Mouse (Mus musculus) embryonic facial prominence, embryonic 15.5 days (tissue): ENCODE measurements at regions not wholly inside any gene's neighbourhood (a gene's known extent, or its start where the extent isn't known, plus 50 kb on each side); places are given as distances from the start of the nearest gene placed in this dataset.

Source experiments
- ATAC-seq: fragments of 200-750 bp; cut with Nextera tagmentation; 2 replicates; pipeline ENCODE4 v1.8.0; 2017; ENCODE audit warnings: low read depth, moderate TSS enrichment; ENCODE audit not compliant: insufficient number of reproducible peaks, low FRiP score, low TSS enrichment
- H3K27ac ChIP-seq: fragments of 300-500 bp; sonication (generic); replicated peaks from 2 replicates; pipeline ENCODE4 v1.5.1; 2015; ENCODE audit warnings: mild to moderate bottlenecking, inconsistent platforms
- H3K27me3 ChIP-seq: fragments of 300-500 bp; sonication (generic); 2 replicates; pipeline ENCODE4 v1.6.1; 2015; ENCODE audit warnings: inconsistent platforms
- H3K36me3 ChIP-seq: fragments of 300-500 bp; sonication (generic); 2 replicates; pipeline ENCODE4 v1.6.1; 2015; ENCODE audit warnings: mild to moderate bottlenecking, inconsistent platforms
- H3K4me1 ChIP-seq: fragments of 300-500 bp; sonication (generic); 2 replicates; pipeline ENCODE4 v1.6.1; 2015; ENCODE audit warnings: inconsistent platforms
- H3K4me2 ChIP-seq: fragments of 300-500 bp; sonication (generic); replicated peaks from 2 replicates; pipeline ENCODE4 v1.6.1; 2015; ENCODE audit warnings: mild to moderate bottlenecking, inconsistent platforms
- H3K4me3 ChIP-seq: fragments of 300-500 bp; sonication (generic); replicated peaks from 2 replicates; pipeline ENCODE4 v1.5.1; 2015; ENCODE audit warnings: mild to moderate bottlenecking, inconsistent platforms
- H3K9ac ChIP-seq: fragments of 300-500 bp; sonication (generic); 2 replicates; pipeline ENCODE4 v1.6.1; 2015; ENCODE audit warnings: inconsistent platforms
- H3K9me3 ChIP-seq: fragments of 300-500 bp; sonication (generic); replicated peaks from 2 replicates; pipeline ENCODE4 v1.6.1; 2016; ENCODE audit warnings: inconsistent platforms
- WGBS: fragments of 180-500 bp; shearing (Covaris S2); methylation state at CpG from one replicate; pipeline ENCODE4 v1.1.7; 2015; 5-methylcytosine and 5-hydroxymethylcytosine counted together

DNA sequence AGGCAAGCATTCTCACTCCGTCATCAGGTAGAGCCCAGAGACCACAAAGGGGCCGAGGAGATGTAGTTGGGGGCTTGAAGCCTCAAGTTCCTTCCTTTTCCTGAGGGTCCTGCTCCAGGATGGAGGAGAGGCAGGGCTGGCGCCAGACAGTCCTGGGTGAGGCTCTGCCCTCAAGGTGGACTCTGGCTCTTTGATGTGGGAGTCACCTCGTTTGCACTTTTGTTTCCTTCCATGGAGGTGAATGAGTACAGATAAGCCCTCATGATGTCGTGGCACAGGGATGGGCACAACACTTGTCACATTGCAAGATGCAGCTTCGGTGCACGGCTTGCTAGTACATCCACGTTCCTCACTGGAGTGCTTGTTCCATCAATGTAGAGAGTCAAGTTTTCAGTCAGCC, 182.4 kb downstream of the Maf start:
- Histone ChIP-seq H3K9me3 (no peaks in the 10 kb centered on the region), H3K4me2 (no peak overlapping the region), H3K4me1 (peaks cover 8% of the 10 kb centered on the region; the same call in 1 of the 2 replicates), H3K36me3 (no peaks in the 10 kb centered on the region), H3K4me3 (no peak overlapping the region), H3K27ac (no peak overlapping the region), H3K9ac (no peak overlapping the region), H3K27me3 (no peaks in the 10 kb centered on the region)
- ATAC-seq = no peak
- WGBS = 83% methylated on average over 8 of the region's 8 CpGs

DNA sequence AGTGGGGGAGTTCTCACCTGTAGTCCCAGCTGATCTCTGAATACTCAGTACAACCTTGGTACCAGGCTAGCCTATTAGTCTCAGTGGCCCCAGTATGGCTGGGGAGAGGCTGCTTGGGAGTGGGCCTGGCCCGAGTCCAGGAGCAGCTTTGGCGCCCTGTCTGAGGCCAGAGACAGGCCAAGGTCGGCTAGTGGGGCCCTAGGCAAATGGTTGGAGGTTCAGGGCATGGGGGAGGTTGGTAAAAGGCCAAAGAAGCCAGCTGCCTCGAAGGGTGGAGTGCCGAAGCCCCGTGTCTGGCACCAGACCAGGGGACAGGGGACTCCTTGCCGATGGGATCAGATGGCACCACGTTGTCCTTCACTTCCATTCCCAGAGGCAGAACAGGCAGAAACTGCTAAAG, 182.9 kb downstream of the Maf start:
- H3K4me3 ChIP-seq = no peak overlapping the region
- no peaks in the 10 kb centered on the region for H3K9me3 ChIP-seq
- no peaks in the 10 kb centered on the region for H3K36me3 ChIP-seq
- 79% methylated on average over 8 of the region's 8 CpGs for WGBS
- H3K4me1 ChIP-seq = peaks cover 8% of the 10 kb centered on the region; the same call in 1 of the 2 replicates
- ATAC-seq = no peak
- no peak overlapping the region for H3K9ac ChIP-seq
- no peak overlapping the region for H3K4me2 ChIP-seq
- no peak overlapping the region for H3K27ac ChIP-seq
- H3K27me3 ChIP-seq = no peaks in the 10 kb centered on the region

DNA sequence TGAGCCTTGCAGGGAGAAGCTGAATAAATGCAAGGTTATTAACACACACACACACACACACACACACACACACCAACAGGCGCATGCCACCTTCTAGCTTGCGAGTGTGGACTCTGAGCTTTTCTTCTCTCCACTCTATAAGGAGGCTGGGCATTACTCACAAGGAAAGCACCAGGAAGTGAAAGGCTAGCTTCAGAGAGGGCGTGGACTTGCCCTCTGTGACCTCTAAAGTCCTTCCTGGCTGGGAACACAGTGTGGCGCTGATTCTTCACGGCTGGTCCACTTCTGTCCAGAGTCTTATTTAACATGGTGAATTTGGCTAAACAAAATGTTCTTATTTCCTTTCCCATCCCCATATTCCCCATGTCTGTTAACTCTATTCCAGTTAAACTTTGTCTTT, 185.1 kb downstream of the Maf start:
- peaks cover 8% of the 10 kb centered on the region; the same call in 1 of the 2 replicates for H3K4me1 ChIP-seq
- WGBS = 73% methylated on average over 5 of the region's 5 CpGs
- H3K9me3 ChIP-seq = no peaks in the 10 kb centered on the region
- H3K27ac ChIP-seq = no peak overlapping the region
- no peak overlapping the region for H3K4me2 ChIP-seq
- H3K9ac ChIP-seq = no peak overlapping the region
- no peak for ATAC-seq
- no peak overlapping the region for H3K4me3 ChIP-seq
- H3K36me3 ChIP-seq = no peaks in the 10 kb centered on the region
- no peaks in the 10 kb centered on the region for H3K27me3 ChIP-seq

DNA sequence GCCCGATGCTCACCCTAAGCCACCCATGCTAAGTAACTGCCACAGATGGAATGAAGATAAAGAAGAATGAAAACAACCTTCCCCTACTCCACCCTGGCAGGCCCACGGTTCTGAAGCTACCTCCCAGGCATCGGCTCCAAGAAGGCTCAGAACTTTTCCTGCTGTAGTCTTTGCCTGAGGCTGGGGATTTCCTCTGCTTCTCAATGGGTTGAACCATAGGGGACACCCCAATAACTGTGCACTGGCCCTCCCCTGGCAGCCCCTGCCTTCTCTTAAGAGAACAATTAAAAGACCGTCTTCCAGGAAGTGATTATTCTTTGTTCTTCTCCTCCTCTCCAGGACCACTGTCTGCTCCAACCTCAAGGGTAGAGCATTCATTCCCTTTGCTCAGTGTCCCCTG, 191.9 kb downstream of the Maf start:
- H3K27me3 ChIP-seq = no peaks in the 10 kb centered on the region
- H3K27ac ChIP-seq = no peak overlapping the region
- no peaks in the 10 kb centered on the region for H3K36me3 ChIP-seq
- H3K9ac ChIP-seq = no peak overlapping the region
- no peaks in the 10 kb centered on the region for H3K9me3 ChIP-seq
- no peaks in the 10 kb centered on the region for H3K4me1 ChIP-seq
- WGBS = 39% methylated on average over 4 of the region's 4 CpGs
- no peak overlapping the region for H3K4me3 ChIP-seq
- no peak overlapping the region for H3K4me2 ChIP-seq
- ATAC-seq = no peak

DNA sequence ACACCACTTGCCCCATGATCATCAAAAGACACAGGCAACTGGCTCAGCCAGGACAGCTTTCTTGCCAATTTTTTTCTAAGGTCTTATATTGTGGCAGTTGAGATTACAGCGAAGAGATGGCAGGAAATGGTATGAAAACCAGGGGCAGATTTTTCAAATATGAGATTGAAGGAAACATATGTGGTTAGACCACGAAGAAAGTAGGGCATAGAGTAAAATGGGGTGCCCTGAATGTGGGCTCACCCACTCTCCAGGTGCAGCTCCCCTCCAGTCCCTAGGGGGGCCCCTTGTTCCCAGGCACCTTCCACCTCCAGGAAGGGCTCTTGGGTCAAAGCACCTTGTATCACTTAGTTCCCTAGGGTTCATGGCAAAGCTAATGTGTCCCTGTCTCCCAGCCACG, 193.1 kb downstream of the Maf start:
- ATAC-seq = no peak
- Histone ChIP-seq H3K27me3 (no peaks in the 10 kb centered on the region), H3K27ac (no peak overlapping the region), H3K4me3 (no peak overlapping the region), H3K4me2 (no peak overlapping the region), H3K4me1 (no peaks in the 10 kb centered on the region), H3K9me3 (no peaks in the 10 kb centered on the region), H3K36me3 (no peaks in the 10 kb centered on the region), H3K9ac (no peak overlapping the region)
- 71% methylated on average over 3 of the region's 3 CpGs for WGBS

DNA sequence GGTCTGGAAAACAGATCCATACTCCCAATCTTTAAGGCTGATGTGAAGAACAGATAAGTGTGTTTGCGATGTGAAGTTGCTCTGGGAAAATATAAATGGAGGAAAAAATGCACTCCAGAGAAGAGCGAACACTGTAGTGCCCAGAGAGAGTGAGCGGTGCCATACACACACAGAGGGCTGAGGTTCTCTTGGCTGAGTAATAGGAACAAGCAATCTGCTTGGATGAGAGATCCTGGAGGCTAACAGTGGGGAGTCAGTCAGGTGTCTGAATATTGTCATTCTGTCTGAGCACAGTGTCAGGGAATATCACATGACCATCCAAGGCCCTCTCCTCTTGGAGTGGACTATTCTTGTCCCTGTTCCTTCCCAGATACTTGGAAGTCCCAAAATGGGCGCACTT, 200.4 kb downstream of the Maf start:
- no peaks in the 10 kb centered on the region for H3K9me3 ChIP-seq
- no peak overlapping the region for H3K9ac ChIP-seq
- WGBS = 83% methylated on average over 4 of the region's 4 CpGs
- no peak overlapping the region for H3K4me3 ChIP-seq
- no peaks in the 10 kb centered on the region for H3K36me3 ChIP-seq
- H3K27ac ChIP-seq = no peak overlapping the region
- H3K27me3 ChIP-seq = no peaks in the 10 kb centered on the region
- H3K4me2 ChIP-seq = no peak overlapping the region
- ATAC-seq = no peak
- no peaks in the 10 kb centered on the region for H3K4me1 ChIP-seq

DNA sequence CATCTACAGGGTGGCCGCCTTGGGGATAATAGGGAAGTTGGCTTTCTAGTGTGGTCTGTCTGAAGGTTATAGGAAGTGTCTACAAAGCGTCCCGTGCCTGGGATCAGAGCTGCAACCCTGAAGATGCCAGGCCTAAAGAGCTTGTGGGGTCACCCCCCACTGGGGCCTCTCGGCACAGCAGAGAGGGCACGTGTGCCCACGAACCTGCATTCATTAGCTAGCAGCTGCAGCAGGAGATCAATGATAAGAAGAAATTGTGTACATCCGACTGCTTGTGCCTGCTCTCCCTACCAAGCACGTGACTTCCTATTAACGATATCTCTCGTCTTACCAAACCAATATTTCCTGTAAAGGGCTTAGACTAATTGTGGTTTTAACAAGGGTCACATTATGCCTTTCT, 200.9 kb downstream of the Maf start:
- H3K27me3 ChIP-seq = no peaks in the 10 kb centered on the region
- ATAC-seq = no peak
- no peak overlapping the region for H3K9ac ChIP-seq
- no peak overlapping the region for H3K4me3 ChIP-seq
- no peaks in the 10 kb centered on the region for H3K9me3 ChIP-seq
- H3K4me1 ChIP-seq = no peaks in the 10 kb centered on the region
- H3K4me2 ChIP-seq = no peak overlapping the region
- WGBS = 65% methylated on average over 10 of the region's 10 CpGs
- no peaks in the 10 kb centered on the region for H3K36me3 ChIP-seq
- H3K27ac ChIP-seq = no peak overlapping the region

DNA sequence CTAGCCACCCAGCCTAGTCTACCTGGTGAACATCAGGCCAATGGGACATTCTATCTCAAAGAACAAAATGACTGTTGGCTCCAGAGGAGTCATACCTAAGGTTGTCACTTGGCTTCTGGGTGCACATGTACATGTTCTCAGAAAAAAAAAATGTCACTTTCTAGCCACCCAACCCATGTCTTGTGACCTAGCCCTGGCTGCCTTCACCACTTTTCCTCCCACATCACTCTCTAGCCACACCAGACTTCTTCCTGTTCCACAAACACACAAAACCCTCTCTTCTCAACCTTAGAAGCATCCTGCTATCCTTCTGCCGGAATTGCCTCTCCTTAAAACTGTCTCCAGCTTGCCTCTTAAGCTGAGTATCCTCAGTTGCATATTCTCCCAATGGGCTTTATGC, 211.6 kb downstream of the Maf start:
- no peak overlapping the region for H3K9ac ChIP-seq
- no peak overlapping the region for H3K27ac ChIP-seq
- ATAC-seq = no peak
- no peaks in the 10 kb centered on the region for H3K27me3 ChIP-seq
- H3K36me3 ChIP-seq = no peaks in the 10 kb centered on the region
- H3K9me3 ChIP-seq = no peaks in the 10 kb centered on the region
- no peak overlapping the region for H3K4me2 ChIP-seq
- 73% methylated on average over 1 of the region's 1 CpGs for WGBS
- H3K4me3 ChIP-seq = no peak overlapping the region
- H3K4me1 ChIP-seq = no peaks in the 10 kb centered on the region

DNA sequence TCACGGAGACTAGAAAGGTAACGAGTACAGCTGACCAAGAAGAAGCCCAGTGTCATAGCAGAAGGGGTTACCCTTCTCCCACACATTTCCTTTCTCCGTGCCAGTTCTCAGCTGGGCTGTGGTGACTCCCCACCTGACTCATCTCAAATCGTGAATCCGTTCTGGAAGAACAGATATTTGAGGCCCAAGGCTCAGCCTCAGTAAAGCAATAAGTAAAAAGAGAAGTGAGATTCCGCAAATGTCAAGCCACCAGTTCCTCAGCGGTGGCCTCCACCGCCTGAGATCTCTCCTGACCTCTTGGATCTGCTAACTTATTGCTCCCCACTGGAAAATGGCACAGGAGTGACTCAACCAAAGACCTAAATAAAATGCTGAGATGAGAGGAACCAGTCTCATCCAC, 213.2 kb downstream of the Maf start:
- 90% methylated on average over 8 of the region's 8 CpGs for WGBS
- Histone ChIP-seq H3K27me3 (no peaks in the 10 kb centered on the region), H3K4me1 (no peaks in the 10 kb centered on the region), H3K9me3 (no peaks in the 10 kb centered on the region), H3K36me3 (no peaks in the 10 kb centered on the region), H3K4me2 (no peak overlapping the region), H3K4me3 (no peak overlapping the region), H3K9ac (no peak overlapping the region), H3K27ac (no peak overlapping the region)
- no peak for ATAC-seq

DNA sequence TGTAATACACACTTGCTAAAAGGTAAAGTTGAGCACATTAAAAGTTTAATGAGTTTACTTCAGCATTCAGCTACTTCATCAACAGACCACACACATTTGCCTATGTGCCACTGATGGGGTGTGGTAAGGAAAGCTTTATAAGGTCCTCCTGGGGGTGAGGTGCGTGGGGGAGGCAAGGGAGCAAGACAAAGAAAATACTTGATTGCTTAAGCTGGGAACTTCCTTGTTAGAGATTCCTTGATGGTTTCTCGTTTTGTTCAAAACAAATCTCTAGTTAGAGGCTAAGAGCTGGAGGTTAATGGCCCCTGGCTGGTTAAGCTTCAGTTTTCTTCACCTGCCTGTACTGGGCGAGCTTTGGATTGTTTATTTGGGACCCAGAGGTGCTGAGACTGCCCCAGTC, 220.7 kb downstream of the Maf start:
- no peak overlapping the region for H3K4me2 ChIP-seq
- WGBS = 32% methylated on average over 3 of the region's 3 CpGs
- H3K9me3 ChIP-seq = no peaks in the 10 kb centered on the region
- H3K27ac ChIP-seq = no peak overlapping the region
- no peaks in the 10 kb centered on the region for H3K27me3 ChIP-seq
- no peak overlapping the region for H3K9ac ChIP-seq
- H3K4me3 ChIP-seq = no peak overlapping the region
- no peak for ATAC-seq
- H3K4me1 ChIP-seq = no peaks in the 10 kb centered on the region
- H3K36me3 ChIP-seq = no peaks in the 10 kb centered on the region

DNA sequence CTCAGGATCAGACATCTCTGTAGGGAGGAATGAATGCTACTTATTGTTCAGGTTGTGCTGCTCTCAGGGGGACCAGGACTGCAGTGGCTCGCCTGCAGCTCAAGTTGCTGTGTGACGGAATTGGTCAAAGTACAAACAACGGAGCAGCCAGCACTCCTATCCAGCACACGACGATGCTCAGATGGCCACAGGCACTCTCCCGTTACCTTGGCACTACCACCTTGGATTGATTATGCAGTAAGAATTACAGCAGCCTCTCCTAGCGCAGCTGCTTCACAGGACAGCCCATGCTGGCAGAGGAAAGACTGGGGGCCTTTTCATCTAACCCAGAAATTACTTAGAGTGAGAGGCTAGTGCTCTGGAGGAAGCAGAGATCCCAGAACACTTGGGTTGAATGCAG, 226.5 kb downstream of the Maf start:
- no peaks in the 10 kb centered on the region for H3K9me3 ChIP-seq
- ATAC-seq = no peak
- H3K27me3 ChIP-seq = no peaks in the 10 kb centered on the region
- no peak overlapping the region for H3K27ac ChIP-seq
- no peak overlapping the region for H3K4me3 ChIP-seq
- H3K4me1 ChIP-seq = peaks cover 12% of the 10 kb centered on the region; the same call in 1 of the 2 replicates
- H3K36me3 ChIP-seq = no peaks in the 10 kb centered on the region
- no peak overlapping the region for H3K4me2 ChIP-seq
- 22% methylated on average over 7 of the region's 7 CpGs for WGBS
- no peak overlapping the region for H3K9ac ChIP-seq

DNA sequence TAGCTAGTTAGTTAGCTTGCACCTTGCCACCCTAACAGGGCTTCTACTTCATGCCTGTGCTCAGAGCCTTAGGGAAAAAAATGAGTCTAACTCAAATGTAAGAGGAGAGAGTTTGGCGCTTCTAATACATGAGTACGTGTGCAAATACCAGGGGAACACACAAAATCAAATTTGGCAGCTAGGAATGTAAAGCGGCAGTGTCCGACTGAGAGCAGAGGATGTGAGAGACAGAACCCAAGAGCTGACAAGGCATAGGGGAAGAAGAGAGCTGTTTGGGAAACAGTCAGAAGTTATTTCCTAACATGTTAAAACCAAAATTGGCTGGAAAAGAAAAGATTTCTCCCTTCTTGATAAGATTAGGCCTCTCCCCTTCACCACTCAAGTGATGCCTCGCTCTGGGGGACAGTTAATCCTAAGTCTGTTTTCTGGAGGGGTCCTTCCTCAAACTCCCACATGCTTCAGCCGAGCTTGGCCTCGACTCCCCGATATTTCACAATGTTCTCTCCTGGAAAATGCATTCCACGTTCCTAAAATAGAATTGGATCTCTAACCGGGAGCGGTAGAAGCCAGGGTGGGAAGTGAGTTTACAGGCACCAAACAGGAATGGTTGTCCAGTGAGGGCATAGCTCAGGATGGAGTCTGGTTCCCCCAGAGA, 229.1 kb downstream of the Maf start:
- Histone ChIP-seq H3K4me3 (no peak overlapping the region), H3K36me3 (no peaks in the 10 kb centered on the region), H3K27ac (no peak overlapping the region), H3K4me1 (peaks cover 12% of the 10 kb centered on the region; the same call in 1 of the 2 replicates), H3K9ac (no peak overlapping the region), H3K4me2 (no peak overlapping the region), H3K27me3 (no peaks in the 10 kb centered on the region), H3K9me3 (no peaks in the 10 kb centered on the region)
- WGBS = 63% methylated on average over 11 of the region's 11 CpGs
- ATAC-seq = no peak
